Mouse (Mus musculus) macrophage (primary cell): ENCODE results near the gene Krt33a. TPM values are rescaled to one million over a fixed set of nuclear protein-coding genes. Genes with fewer than 3 reads are reported as not detected.

Experiments
- H3K27ac ChIP-seq: fragments of 350-480 bp; formaldehyde crosslinking; 2 replicates; pipeline ENCODE4 v1.9.0; 2021
- H3K36me3 ChIP-seq: fragments of 350-480 bp; formaldehyde crosslinking; 2 replicates; pipeline ENCODE4 v1.9.0; 2021; ENCODE audit errors: inconsistent target
- H3K4me3 ChIP-seq: fragments of 350-480 bp; formaldehyde crosslinking; 2 replicates; pipeline ENCODE4 v1.9.0; 2021; ENCODE audit errors: inconsistent target
- H3K79me2 ChIP-seq: fragments of 350-480 bp; formaldehyde crosslinking; 2 replicates; pipeline ENCODE4 v1.9.0; 2021; ENCODE audit errors: inconsistent target
- WGBS: methylation state at CpG from one replicate; pipeline ENCODE4 v1.1.7; 2026; ENCODE audit warnings: inconsistent platforms; ENCODE audit not compliant: missing documents; 5-methylcytosine and 5-hydroxymethylcytosine counted together
- polyA plus RNA-seq: library from polyadenylated mRNA; stranded (reverse); fragments of 250-400 nt; gene quantifications from 3 replicates; pipeline ENCODE4 v1.2.4, GENCODE M21; 2018; ENCODE audit warnings: inconsistent platforms
- total RNA-seq, 78 experiments: library from RNA; depleted of rRNA; stranded (reverse); fragments of 250-400 nt; gene quantifications; 1 replicate in 9 of 78; 2 replicates in 24 of 78; 3 replicates in 43 of 78; 4 replicates in 2 of 78; pipeline ENCODE4 v1.2.4; 2018; ENCODE audit warnings: inconsistent platforms in 56 of 78

Gene Krt33a
- not detected for total RNA-seq (2018; cell fraction: chromatin; rRNA removed)
- total RNA-seq (2018; cell fraction: cytosol; rRNA removed) = not detected
- total RNA-seq (2018; cell fraction: nucleus; rRNA removed) = not detected
- polyA plus RNA-seq = not detected in 3 replicates

GRCm38 (mm10) chr11:100016112-100016511, at the start of gene Krt33a:
Gene Krt33a (minus strand): TSS chr11:100016212.
- Histone ChIP-seq H3K79me2 (no peaks in the 10 kb centered on the region), H3K36me3 (no peaks in the 10 kb centered on the region), H3K27ac (no peak within 1 kb of the TSS), H3K4me3 (no peak within 1 kb of the TSS)
- 64% methylated on average over 4 of the region's 4 CpGs for WGBS

GRCm38 (mm10) chr11:100058875-100059274, 42.9 kb upstream of the Krt33a start:
- no peak overlapping the region for H3K27ac ChIP-seq
- 85% methylated on average over 7 of the region's 8 CpGs for WGBS
- H3K36me3 ChIP-seq = no peaks in the 10 kb centered on the region
- no peak overlapping the region for H3K4me3 ChIP-seq
- H3K79me2 ChIP-seq = no peaks in the 10 kb centered on the region

- Histone ChIP-seq H3K4me3 (no peak overlapping the region), H3K27ac (no peak overlapping the region), H3K36me3 (no peaks in the 10 kb centered on the region), H3K79me2 (no peaks in the 10 kb centered on the region)
- 53% methylated on average over 9 of the region's 9 CpGs for WGBS
Observed at GRCm38 (mm10) chr11:100055686-100056655, 40.0 kb upstream of the Krt33a start.

GRCm38 (mm10) chr11:100050451-100050850, 34.4 kb upstream of the Krt33a start, which contains the start of gene Krt31:
Gene Krt31 (minus strand): TSS chr11:100050551.
- WGBS = 75% methylated on average over 3 of the region's 3 CpGs
- no peak within 1 kb of the TSS for H3K27ac ChIP-seq

GRCm38 (mm10) chr11:100047193-100047592, 31.2 kb upstream of the Krt33a start:
- no peaks in the 10 kb centered on the region for H3K36me3 ChIP-seq
- no peak overlapping the region for H3K4me3 ChIP-seq
- WGBS = 91% methylated on average over 2 of the region's 2 CpGs
- no peak overlapping the region for H3K27ac ChIP-seq
- no peaks in the 10 kb centered on the region for H3K79me2 ChIP-seq

More at GRCm38 (mm10) chr11:100050451-100050850, 34.4 kb upstream of the Krt33a start, which contains the start of gene Krt31:
- no peak within 1 kb of the TSS for H3K4me3 ChIP-seq
- no peaks in the 10 kb centered on the region for H3K36me3 ChIP-seq
- no peaks in the 10 kb centered on the region for H3K79me2 ChIP-seq

GRCm38 (mm10) chr11:100046303-100046866, 30.4 kb upstream of the Krt33a start:
- 74% methylated on average over 6 of the region's 6 CpGs for whole genome bisulfite sequencing
- Histone ChIP-seq H3K27ac (no peak overlapping the region), H3K4me3 (no peak overlapping the region), H3K36me3 (no peaks in the 10 kb centered on the region), H3K79me2 (no peaks in the 10 kb centered on the region)

GRCm38 (mm10) chr11:100041454-100041853, 25.4 kb upstream of the Krt33a start, which contains the start of gene Krt34:
Gene Krt34 (minus strand): TSS chr11:100041554.
- Histone ChIP-seq H3K79me2 (no peaks in the 10 kb centered on the region), H3K4me3 (no peak within 1 kb of the TSS), H3K36me3 (no peaks in the 10 kb centered on the region), H3K27ac (no peak within 1 kb of the TSS)
- WGBS = 85% methylated on average over 4 of the region's 6 CpGs

GRCm38 (mm10) chr11:100029768-100030167, 13.8 kb upstream of the Krt33a start, which contains the start of gene Krt33b:
Gene Krt33b (minus strand): TSS chr11:100029868.
- Histone ChIP-seq H3K4me3 (no peak within 1 kb of the TSS), H3K36me3 (no peaks in the 10 kb centered on the region), H3K27ac (no peak within 1 kb of the TSS), H3K79me2 (no peaks in the 10 kb centered on the region)
- WGBS = 89% methylated on average over 6 of the region's 6 CpGs

- Histone ChIP-seq H3K36me3 (no peaks in the 10 kb centered on the region), H3K27ac (no peak overlapping the region), H3K4me3 (no peak overlapping the region), H3K79me2 (no peaks in the 10 kb centered on the region)
- 79% methylated on average over 5 of the region's 5 CpGs for WGBS
Observed at GRCm38 (mm10) chr11:100021438-100021837, 5.4 kb upstream of the Krt33a start.

GRCm38 (mm10) chr11:100019466-100019865, 3.5 kb upstream of the Krt33a start:
- H3K27ac ChIP-seq = no peak overlapping the region
- WGBS = 67% methylated on average over 1 of the region's 1 CpGs
- H3K4me3 ChIP-seq = no peak overlapping the region
- H3K79me2 ChIP-seq = no peaks in the 10 kb centered on the region
- H3K36me3 ChIP-seq = no peaks in the 10 kb centered on the region

- H3K4me3 ChIP-seq = no peak overlapping the region
- no peak overlapping the region for H3K27ac ChIP-seq
- no peaks in the 10 kb centered on the region for H3K36me3 ChIP-seq
- H3K79me2 ChIP-seq = no peaks in the 10 kb centered on the region
- WGBS = 79% methylated on average over 4 of the region's 4 CpGs
Observed at GRCm38 (mm10) chr11:100013691-100014171, 2.3 kb downstream of the Krt33a start.

GRCm38 (mm10) chr11:100010682-100011081, 5.3 kb downstream of the Krt33a start:
- whole genome bisulfite sequencing = 92% methylated on average over 5 of the region's 5 CpGs
- no peak overlapping the region for H3K27ac ChIP-seq
- H3K4me3 ChIP-seq = no peak overlapping the region
- no peaks in the 10 kb centered on the region for H3K36me3 ChIP-seq
- no peaks in the 10 kb centered on the region for H3K79me2 ChIP-seq

GRCm38 (mm10) chr11:100008336-100008735, 7.7 kb downstream of the Krt33a start:
- WGBS = 89% methylated on average over 5 of the region's 5 CpGs
- Histone ChIP-seq H3K27ac (no peak overlapping the region), H3K79me2 (no peaks in the 10 kb centered on the region)

GRCm38 (mm10) chr11:100006624-100007023, 9.4 kb downstream of the Krt33a start:
- Histone ChIP-seq H3K27ac (no peak overlapping the region), H3K79me2 (no peaks in the 10 kb centered on the region), H3K4me3 (no peak overlapping the region), H3K36me3 (no peaks in the 10 kb centered on the region)
- WGBS = 40% methylated on average over 3 of the region's 3 CpGs

More at GRCm38 (mm10) chr11:100008336-100008735, 7.7 kb downstream of the Krt33a start:
- H3K4me3 ChIP-seq = no peak overlapping the region
- H3K36me3 ChIP-seq = no peaks in the 10 kb centered on the region
